Mouse (Mus musculus): ENCODE measurements at regions not wholly inside any gene's neighbourhood (a gene's known extent, or its start where the extent isn't known, plus 50 kb on each side); places are given as distances from the start of the nearest gene placed in this dataset.
A peak's percentile ranks its signal among the peaks of the same experiment; 100 is the strongest.

- no peak for DNase-seq
Measured at GRCm38 (mm10) chr5:16424745-16425144, 128.6 kb upstream of the Hgf start.

GRCm38 (mm10) chr5:16425302-16425701 lies 128.0 kb upstream of the Hgf start:
- DNase-seq, result no peak

- DNase-seq, result no peak
Measured at GRCm38 (mm10) chr5:16426306-16426705, 127.0 kb upstream of the Hgf start.

- DNase-seq, result no peak
Measured at GRCm38 (mm10) chr5:16434586-16434985, 118.7 kb upstream of the Hgf start.

GRCm38 (mm10) chr5:16445056-16445455 lies 108.2 kb upstream of the Hgf start:
- no peak for DNase-seq

GRCm38 (mm10) chr5:16446977-16447376 lies 106.3 kb upstream of the Hgf start:
- no peak for DNase-seq

GRCm38 (mm10) chr5:16461795-16462194 lies 91.5 kb upstream of the Hgf start:
- DNase-seq, result no peak

GRCm38 (mm10) chr5:16466266-16466665 lies 87.0 kb upstream of the Hgf start:
- no peak for DNase-seq

- DNase-seq, result no peak
Measured at GRCm38 (mm10) chr5:16468560-16468959, 84.7 kb upstream of the Hgf start.

- DNase-seq, result no peak
Measured at GRCm38 (mm10) chr5:16469221-16469620, 84.1 kb upstream of the Hgf start.

GRCm38 (mm10) chr5:16469644-16470275 lies 83.5 kb upstream of the Hgf start:
- DNase-seq, result peak; percentile 62 to 84

GRCm38 (mm10) chr5:16470366-16470982 lies 82.8 kb upstream of the Hgf start:
- peak; percentile 16 to 40 for DNase-seq

GRCm38 (mm10) chr5:16487969-16488368 lies 65.3 kb upstream of the Hgf start:
- DNase-seq, result no peak

- no peak for DNase-seq
Measured at GRCm38 (mm10) chr5:16489803-16490202, 63.5 kb upstream of the Hgf start.

GRCm38 (mm10) chr5:16499891-16500290 lies 53.4 kb upstream of the Hgf start:
- no peak for DNase-seq
